Mouse (Mus musculus) brown adipose tissue, adult 24 weeks (tissue): ENCODE data around the gene Gm44965. TPM values are rescaled to one million over a fixed set of nuclear protein-coding genes. Genes with fewer than 3 reads are reported as not detected.

Source experiments
- H3K27ac ChIP-seq: fragments of 200-500 bp; replicated peaks from 2 replicates; pipeline ENCODE4 v1.5.1; 2012; ENCODE audit warnings: low read depth, mild to moderate bottlenecking, low read length
- H3K4me1 ChIP-seq: fragments of 200-500 bp; 2 replicates; pipeline ENCODE4 v1.6.1; 2012; ENCODE audit warnings: low read length, mixed read lengths; ENCODE audit not compliant: control insufficient read depth, insufficient read depth, insufficient read length
- H3K4me3 ChIP-seq: fragments of 200-500 bp; 2 replicates; pipeline ENCODE4 v1.5.1; 2012; ENCODE audit warnings: low read depth, mild to moderate bottlenecking, low read length, moderate library complexity; ENCODE audit not compliant: insufficient read depth
- polyA plus RNA-seq: library from polyadenylated mRNA; stranded (reverse); fragments of >200 nt; gene quantifications from 2 replicates; pipeline ENCODE4 v1.2.4, GENCODE M21; 2012; ENCODE audit not compliant: missing spikeins, insufficient read depth, insufficient read length

Gene Gm44965
- polyA plus RNA-seq, 1 experiment = not detected

GRCm38 (mm10) chr6:48569065-48569807 is 24.5 kb upstream of the Gm44965 start:
- peaks cover 33% of the 10 kb centered on the region for H3K4me1 ChIP-seq
- 0 out of 2 replicates have a peak overlapping the region, but pooled peaks have one; percentile 10 for H3K4me3 ChIP-seq
- no peak overlapping the region; the same call in 1 of the 2 replicates for H3K27ac ChIP-seq

GRCm38 (mm10) chr6:48572014-48572413 is 21.7 kb upstream of the Gm44965 start:
- Histone ChIP-seq H3K4me1 (peaks cover 28% of the 10 kb centered on the region), H3K4me3 (peak overlapping the region; percentile 65), H3K27ac (peak overlapping the region; percentile 92)

- H3K27ac ChIP-seq = peak within 1 kb of the TSS; percentile 92
- H3K4me3 ChIP-seq = peak within 1 kb of the TSS; percentile 65
- peaks cover 28% of the 10 kb centered on the region for H3K4me1 ChIP-seq
Observed at GRCm38 (mm10) chr6:48572572-48573061, 21.1 kb upstream of the Gm44965 start, which contains the start of gene Rarres2. Gene Rarres2 (minus strand): TSS chr6:48572789.

- H3K4me3 ChIP-seq = no peak overlapping the region
Observed at GRCm38 (mm10) chr6:48573280-48573679, 20.5 kb upstream of the Gm44965 start.

GRCm38 (mm10) chr6:48573981-48574380 is 19.8 kb upstream of the Gm44965 start:
- no peak overlapping the region for H3K4me3 ChIP-seq
- peaks cover 18% of the 10 kb centered on the region for H3K4me1 ChIP-seq
- H3K27ac ChIP-seq = peak overlapping the region; percentile 41

More at GRCm38 (mm10) chr6:48573280-48573679, 20.5 kb upstream of the Gm44965 start:
- H3K27ac ChIP-seq = peak overlapping the region; percentile 74
- H3K4me1 ChIP-seq = peaks cover 23% of the 10 kb centered on the region

GRCm38 (mm10) chr6:48578736-48579135 is 15.0 kb upstream of the Gm44965 start:
- Histone ChIP-seq H3K27ac (peak overlapping the region; percentile 97), H3K4me1 (peaks cover 6% of the 10 kb centered on the region)

GRCm38 (mm10) chr6:48579215-48579648 is 14.5 kb upstream of the Gm44965 start:
- Histone ChIP-seq H3K4me1 (peaks cover 2% of the 10 kb centered on the region; the same call in 1 of the 2 replicates), H3K4me3 (peak overlapping the region; percentile 25), H3K27ac (peak overlapping the region; percentile 97)

More at GRCm38 (mm10) chr6:48578736-48579135, 15.0 kb upstream of the Gm44965 start:
- no peak overlapping the region for H3K4me3 ChIP-seq

GRCm38 (mm10) chr6:48581257-48581656 is 12.5 kb upstream of the Gm44965 start:
- H3K27ac ChIP-seq = 0 out of 2 replicates have a peak overlapping the region, but pooled peaks have one; percentile 12
- no peak overlapping the region for H3K4me3 ChIP-seq
- peaks cover 2% of the 10 kb centered on the region; the same call in 1 of the 2 replicates for H3K4me1 ChIP-seq

GRCm38 (mm10) chr6:48582037-48582436 is 11.7 kb upstream of the Gm44965 start:
- no peak overlapping the region for H3K4me3 ChIP-seq
- peaks cover 2% of the 10 kb centered on the region; the same call in 1 of the 2 replicates for H3K4me1 ChIP-seq
- no peak overlapping the region for H3K27ac ChIP-seq

- H3K4me3 ChIP-seq = no peak within 1 kb of the TSS
- H3K27ac ChIP-seq = no peak within 1 kb of the TSS
- H3K4me1 ChIP-seq = no peaks in the 10 kb centered on the region
Observed at GRCm38 (mm10) chr6:48589194-48589750, 4.5 kb upstream of the Gm44965 start, which contains the start of gene Gm45021. Gene Gm45021 (plus strand): TSS chr6:48589610.

GRCm38 (mm10) chr6:48591221-48591845 is 2.4 kb upstream of the Gm44965 start:
- H3K27ac ChIP-seq = no peak overlapping the region
- H3K4me3 ChIP-seq = no peak overlapping the region
- peaks cover 5% of the 10 kb centered on the region for H3K4me1 ChIP-seq

GRCm38 (mm10) chr6:48591871-48592270 is 1.9 kb upstream of the Gm44965 start:
- Histone ChIP-seq H3K27ac (no peak overlapping the region), H3K4me3 (no peak overlapping the region), H3K4me1 (peaks cover 5% of the 10 kb centered on the region)

GRCm38 (mm10) chr6:48594043-48594738 is 450 bp downstream of the Gm44965 start:
- peak overlapping the region; percentile 89 for H3K4me3 ChIP-seq
- peak overlapping the region; percentile 76 for H3K27ac ChIP-seq
- H3K4me1 ChIP-seq = peaks cover 5% of the 10 kb centered on the region

- H3K4me1 ChIP-seq = peaks cover 5% of the 10 kb centered on the region
- peak overlapping the region; percentile 89 for H3K4me3 ChIP-seq
- H3K27ac ChIP-seq = 0 out of 2 replicates have a peak overlapping the region, but pooled peaks have one; percentile 16
Observed at GRCm38 (mm10) chr6:48595278-48595677, 1.5 kb downstream of the Gm44965 start.
